Mouse (Mus musculus): Measurements from ENCODE around the gene Ankrd55. TPM values are rescaled to one million over a fixed set of nuclear protein-coding genes. Genes with fewer than 3 reads are reported as not detected.

Ankrd55 gene
- polyA plus RNA-seq, 1 experiment from 2014 or later, result 2.3 TPM

- no peak overlapping the region for H3K9ac ChIP-seq (ENCODE audit: low read length)
- peak; percentile 57 for DNase-seq (ENCODE audit: low spot score, missing footprints)
- H3K9me3 ChIP-seq (ENCODE audit: control insufficient read depth, low read length), result no peaks in the 10 kb centered on the region
- H3K4me3 ChIP-seq (ENCODE audit: low read depth, low read length), result no peak overlapping the region
- no peaks in the 10 kb centered on the region for H3K4me1 ChIP-seq (ENCODE audit: control insufficient read depth, insufficient read depth, low read length)
- 91% methylated on average over 2 of the region's 2 CpGs for WGBS
- no peak for ATAC-seq (ENCODE audit: low FRiP score)
- no peak overlapping the region for H3K4me2 ChIP-seq
- H3K27ac ChIP-seq (ENCODE audit: low read depth, low read length), result no peak overlapping the region
- no peaks in the 10 kb centered on the region for H3K36me3 ChIP-seq (ENCODE audit: control insufficient read depth, insufficient read depth, low read length)
- no peaks in the 10 kb centered on the region for H3K27me3 ChIP-seq (ENCODE audit: control insufficient read depth, insufficient read depth, low read length)
These were observed 98.3 kb downstream of the Ankrd55 start for GRCm38 (mm10) chr13:112386494-112387075.

GRCm38 (mm10) chr13:112387279-112387678 is 99.0 kb downstream of the Ankrd55 start:
- Histone ChIP-seq H3K27ac (ENCODE audit: low read depth, low read length) (no peak overlapping the region), H3K9ac (ENCODE audit: low read length) (no peak overlapping the region), H3K27me3 (ENCODE audit: control insufficient read depth, insufficient read depth, low read length) (no peaks in the 10 kb centered on the region), H3K9me3 (ENCODE audit: control insufficient read depth, low read length) (no peaks in the 10 kb centered on the region), H3K4me1 (ENCODE audit: control insufficient read depth, insufficient read depth, low read length) (no peaks in the 10 kb centered on the region), H3K4me2 (no peak overlapping the region), H3K36me3 (ENCODE audit: control insufficient read depth, insufficient read depth, low read length) (no peaks in the 10 kb centered on the region), H3K4me3 (ENCODE audit: low read depth, low read length) (no peak overlapping the region)
- DNase-seq (ENCODE audit: low spot score, missing footprints), result peak; percentile 60
- 90% methylated on average over 5 of the region's 5 CpGs for WGBS
- no peak for ATAC-seq (ENCODE audit: low FRiP score)

GRCm38 (mm10) chr13:112388176-112388575 is 99.9 kb downstream of the Ankrd55 start:
- no peaks in the 10 kb centered on the region for H3K9me3 ChIP-seq (ENCODE audit: control insufficient read depth, low read length)
- H3K4me2 ChIP-seq, result no peak overlapping the region
- no peak overlapping the region for H3K4me3 ChIP-seq (ENCODE audit: low read depth, low read length)
- H3K36me3 ChIP-seq (ENCODE audit: control insufficient read depth, insufficient read depth, low read length), result no peaks in the 10 kb centered on the region
- 88% methylated on average over 3 of the region's 3 CpGs for WGBS
- H3K27me3 ChIP-seq (ENCODE audit: control insufficient read depth, insufficient read depth, low read length), result no peaks in the 10 kb centered on the region
- H3K9ac ChIP-seq (ENCODE audit: low read length), result no peak overlapping the region
- H3K4me1 ChIP-seq (ENCODE audit: control insufficient read depth, insufficient read depth, low read length), result no peaks in the 10 kb centered on the region
- H3K27ac ChIP-seq (ENCODE audit: low read depth, low read length), result no peak overlapping the region
- ATAC-seq (ENCODE audit: low FRiP score), result no peak
- no peak for DNase-seq (ENCODE audit: low spot score, missing footprints)

- Histone ChIP-seq H3K9me3 (ENCODE audit: control insufficient read depth, low read length) (no peaks in the 10 kb centered on the region), H3K27ac (ENCODE audit: low read depth, low read length) (no peak overlapping the region), H3K36me3 (ENCODE audit: control insufficient read depth, insufficient read depth, low read length) (no peaks in the 10 kb centered on the region), H3K4me3 (ENCODE audit: low read depth, low read length) (no peak overlapping the region), H3K27me3 (ENCODE audit: control insufficient read depth, insufficient read depth, low read length) (no peaks in the 10 kb centered on the region), H3K4me1 (ENCODE audit: control insufficient read depth, insufficient read depth, low read length) (no peaks in the 10 kb centered on the region), H3K4me2 (no peak overlapping the region), H3K9ac (ENCODE audit: low read length) (no peak overlapping the region)
- 95% methylated on average over 1 of the region's 1 CpGs for WGBS
- ATAC-seq (ENCODE audit: low FRiP score), result no peak
- DNase-seq (ENCODE audit: low spot score, missing footprints), result no peak
These were observed 102.0 kb downstream of the Ankrd55 start for GRCm38 (mm10) chr13:112390206-112390605.

- no peak overlapping the region for H3K9ac ChIP-seq (ENCODE audit: low read length)
- no peaks in the 10 kb centered on the region for H3K9me3 ChIP-seq (ENCODE audit: control insufficient read depth, low read length)
- H3K36me3 ChIP-seq (ENCODE audit: control insufficient read depth, insufficient read depth, low read length), result no peaks in the 10 kb centered on the region
- no peaks in the 10 kb centered on the region for H3K4me1 ChIP-seq (ENCODE audit: control insufficient read depth, insufficient read depth, low read length)
- H3K27me3 ChIP-seq (ENCODE audit: control insufficient read depth, insufficient read depth, low read length), result no peaks in the 10 kb centered on the region
- ATAC-seq (ENCODE audit: low FRiP score) (no peak), DNase-seq (ENCODE audit: low spot score, missing footprints) (no peak)
- H3K4me2 ChIP-seq, result no peak overlapping the region
- H3K4me3 ChIP-seq (ENCODE audit: low read depth, low read length), result no peak overlapping the region
- 79% methylated on average over 3 of the region's 3 CpGs for WGBS
- no peak overlapping the region for H3K27ac ChIP-seq (ENCODE audit: low read depth, low read length)
These were observed 103.1 kb downstream of the Ankrd55 start for GRCm38 (mm10) chr13:112391354-112391753.

GRCm38 (mm10) chr13:112393356-112393755 is 105.1 kb downstream of the Ankrd55 start:
- Histone ChIP-seq H3K27me3 (ENCODE audit: control insufficient read depth, insufficient read depth, low read length) (no peaks in the 10 kb centered on the region), H3K4me2 (no peak overlapping the region), H3K4me1 (ENCODE audit: control insufficient read depth, insufficient read depth, low read length) (no peaks in the 10 kb centered on the region), H3K9me3 (ENCODE audit: control insufficient read depth, low read length) (no peaks in the 10 kb centered on the region), H3K36me3 (ENCODE audit: control insufficient read depth, insufficient read depth, low read length) (no peaks in the 10 kb centered on the region), H3K9ac (ENCODE audit: low read length) (no peak overlapping the region), H3K4me3 (ENCODE audit: low read depth, low read length) (no peak overlapping the region), H3K27ac (ENCODE audit: low read depth, low read length) (no peak overlapping the region)
- 88% methylated on average over 2 of the region's 2 CpGs for WGBS
- DNase-seq (ENCODE audit: low spot score, missing footprints), result no peak
- ATAC-seq (ENCODE audit: low FRiP score), result no peak

- Histone ChIP-seq H3K4me1 (ENCODE audit: control insufficient read depth, insufficient read depth, low read length) (no peaks in the 10 kb centered on the region), H3K4me2 (no peak overlapping the region), H3K4me3 (ENCODE audit: low read depth, low read length) (no peak overlapping the region), H3K9ac (ENCODE audit: low read length) (no peak overlapping the region), H3K27ac (ENCODE audit: low read depth, low read length) (no peak overlapping the region), H3K36me3 (ENCODE audit: control insufficient read depth, insufficient read depth, low read length) (no peaks in the 10 kb centered on the region), H3K9me3 (ENCODE audit: control insufficient read depth, low read length) (no peaks in the 10 kb centered on the region), H3K27me3 (ENCODE audit: control insufficient read depth, insufficient read depth, low read length) (no peaks in the 10 kb centered on the region)
- no peak for DNase-seq (ENCODE audit: low spot score, missing footprints)
- no peak for ATAC-seq (ENCODE audit: low FRiP score)
- WGBS, result 77% methylated on average over 9 of the region's 9 CpGs
These were observed 106.0 kb downstream of the Ankrd55 start for GRCm38 (mm10) chr13:112394271-112394670.

- WGBS, result 83% methylated on average over 3 of the region's 3 CpGs
- Histone ChIP-seq H3K4me2 (no peak overlapping the region), H3K27me3 (ENCODE audit: control insufficient read depth, insufficient read depth, low read length) (no peaks in the 10 kb centered on the region), H3K9ac (ENCODE audit: low read length) (no peak overlapping the region), H3K4me1 (ENCODE audit: control insufficient read depth, insufficient read depth, low read length) (no peaks in the 10 kb centered on the region), H3K4me3 (ENCODE audit: low read depth, low read length) (no peak overlapping the region), H3K9me3 (ENCODE audit: control insufficient read depth, low read length) (no peaks in the 10 kb centered on the region), H3K36me3 (ENCODE audit: control insufficient read depth, insufficient read depth, low read length) (no peaks in the 10 kb centered on the region), H3K27ac (ENCODE audit: low read depth, low read length) (no peak overlapping the region)
- DNase-seq (ENCODE audit: low spot score, missing footprints), result no peak
- ATAC-seq (ENCODE audit: low FRiP score), result no peak
These were observed 116.5 kb downstream of the Ankrd55 start for GRCm38 (mm10) chr13:112404723-112405122.

- H3K4me2 ChIP-seq, result no peak overlapping the region
- no peaks in the 10 kb centered on the region for H3K27me3 ChIP-seq (ENCODE audit: control insufficient read depth, insufficient read depth, low read length)
- H3K27ac ChIP-seq (ENCODE audit: low read depth, low read length), result no peak overlapping the region
- ATAC-seq (ENCODE audit: low FRiP score) (no peak), DNase-seq (ENCODE audit: low spot score, missing footprints) (no peak)
- H3K36me3 ChIP-seq (ENCODE audit: control insufficient read depth, insufficient read depth, low read length), result no peaks in the 10 kb centered on the region
- no peak overlapping the region for H3K4me3 ChIP-seq (ENCODE audit: low read depth, low read length)
- H3K4me1 ChIP-seq (ENCODE audit: control insufficient read depth, insufficient read depth, low read length), result no peaks in the 10 kb centered on the region
- no peak overlapping the region for H3K9ac ChIP-seq (ENCODE audit: low read length)
- 83% methylated on average over 1 of the region's 1 CpGs for WGBS
- no peaks in the 10 kb centered on the region for H3K9me3 ChIP-seq (ENCODE audit: control insufficient read depth, low read length)
These were observed 116.9 kb downstream of the Ankrd55 start for GRCm38 (mm10) chr13:112405184-112405583.
